Mouse (Mus musculus): Measurements from ENCODE around the gene 4930555G01Rik. TPM values are rescaled to one million over a fixed set of nuclear protein-coding genes. Genes with fewer than 3 reads are reported as not detected.
"Not testable (repeated sequence)": the region's sequence is repeated elsewhere in the genome, so short reads cannot be mapped to it uniquely, and the experiment has no call there.

4930555G01Rik gene
- polyA plus RNA-seq (2016; fragmentation: Nextera tagmentation; extraction: Ambion mirVana), result not detected in 2 replicates

GRCm38 (mm10) chr14:5050329-5050728 is at the start of gene 4930555G01Rik:
TSS of gene 4930555G01Rik (plus strand) at chr14:5050629.
- not testable (repeated sequence) for ATAC-seq (ENCODE audit: insufficient number of reproducible peaks, insufficient read depth, low FRiP score, low TSS enrichment); H3K9ac ChIP-seq; H3K9me3 ChIP-seq; H3K36me3 ChIP-seq; H3K27ac ChIP-seq; H3K4me2 ChIP-seq (replicated peaks); H3K27me3 ChIP-seq; H3K4me3 ChIP-seq; H3K4me1 ChIP-seq
- WGBS, result no CpG with 5 or more reads among the region's 3 CpGs

DNA sequence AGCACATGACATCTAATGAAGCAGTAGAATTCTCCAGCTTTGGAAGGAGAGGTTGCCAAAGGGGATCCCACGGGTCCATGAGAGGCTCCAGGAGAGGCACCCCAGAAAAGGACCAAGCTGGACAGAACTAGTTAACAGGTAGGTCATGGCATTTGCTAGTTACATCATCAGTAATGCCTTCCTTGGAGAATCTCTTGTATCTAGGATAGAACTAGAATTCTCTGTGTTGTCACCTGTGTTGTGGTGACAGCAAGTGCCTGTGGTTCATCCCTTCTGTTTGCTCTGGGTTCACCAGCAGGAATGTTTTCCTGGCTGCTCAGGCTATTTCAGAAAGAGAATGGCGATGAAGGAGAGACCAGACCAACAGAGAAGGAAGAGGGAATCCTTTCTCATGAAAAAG is 34.8 kb upstream of the 4930555G01Rik start, which contains the start of gene Gm3298:
Gene Gm3298 (plus strand): TSS at position 301 of the 400 bp plus-strand sequence.
- ATAC-seq (ENCODE audit: insufficient number of reproducible peaks, insufficient read depth, low FRiP score, low TSS enrichment), result not testable (repeated sequence)

DNA sequence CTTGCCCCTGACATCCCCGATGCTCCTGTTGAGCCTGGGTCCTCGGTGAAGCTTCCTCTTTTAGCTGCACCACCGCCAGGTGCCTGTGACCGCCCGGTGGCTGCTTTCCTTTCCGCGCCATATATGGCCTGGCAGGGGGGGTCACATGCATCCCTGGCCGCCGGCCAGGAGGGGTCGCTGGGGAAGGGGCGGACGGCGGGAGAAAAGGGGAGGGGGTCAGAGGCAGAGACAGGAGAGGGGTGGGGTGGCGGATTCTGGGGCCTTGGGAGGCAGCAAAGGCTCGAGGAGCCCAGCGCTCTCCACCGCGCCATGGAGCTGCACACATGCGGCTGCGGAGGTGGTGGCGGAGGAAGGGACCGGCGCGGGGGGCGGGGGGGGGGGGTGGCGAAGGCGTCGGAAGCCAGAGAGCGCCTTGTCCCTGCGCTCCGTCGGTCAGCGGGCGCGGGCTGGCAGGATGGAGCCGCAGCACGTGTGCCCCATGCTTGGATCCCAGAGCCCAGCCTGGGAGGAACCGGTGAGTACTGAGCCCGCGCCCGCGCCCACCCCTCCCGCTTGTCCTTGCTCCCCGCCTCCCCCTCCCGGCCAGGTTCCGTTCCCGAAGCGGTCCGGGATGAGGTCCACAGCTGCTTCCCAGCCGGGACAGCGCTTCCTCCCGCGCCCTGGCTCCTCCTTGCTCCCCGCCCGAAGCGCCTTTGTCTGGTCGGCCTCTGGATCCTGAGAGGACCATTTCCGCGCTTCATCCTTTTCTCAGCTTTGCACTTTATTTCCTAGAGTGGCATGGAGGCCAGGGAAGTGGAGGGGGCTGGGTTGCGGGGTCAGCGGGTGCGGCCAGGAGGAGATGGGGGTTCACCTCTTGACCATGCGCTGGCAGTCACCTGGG is 20.4 kb downstream of the 4930555G01Rik start, which contains the start of gene Gm8281:
Gene Gm8281 (plus strand): TSS at position 430 of the 880 bp plus-strand sequence.
- H3K9ac ChIP-seq, result peak within 1 kb of the TSS; percentile 55
- not testable (repeated sequence) for H3K36me3 ChIP-seq; H3K27ac ChIP-seq; H3K9me3 ChIP-seq; H3K4me1 ChIP-seq; ATAC-seq (ENCODE audit: insufficient number of reproducible peaks, insufficient read depth, low FRiP score, low TSS enrichment); H3K27me3 ChIP-seq
- 5% methylated on average over 29 of the region's 63 CpGs for WGBS
- peak within 1 kb of the TSS; percentile 44 for H3K4me3 ChIP-seq
- peak within 1 kb of the TSS; percentile 62 for H3K4me2 ChIP-seq (replicated peaks)

More for the DNA sequence above, 34.8 kb upstream of the 4930555G01Rik start, which contains the start of gene Gm3298:
- H3K27ac ChIP-seq; H3K27me3 ChIP-seq; H3K4me1 ChIP-seq; H3K36me3 ChIP-seq; H3K9me3 ChIP-seq; H3K4me2 ChIP-seq (replicated peaks); H3K9ac ChIP-seq; H3K4me3 ChIP-seq: not testable (repeated sequence)
- WGBS, result 79% methylated on average over 1 of the region's 2 CpGs

Other genes starting within 250 kb of the 4930555G01Rik start
- not detected in 2 replicates for gene Gm3269, start 212.5 kb upstream of the 4930555G01Rik start, polyA plus RNA-seq (2016; fragmentation: Nextera tagmentation; extraction: Ambion mirVana)
- 1.00 and 1.2 TPM in 2 replicates for gene Gm3264, start 195.1 kb upstream of the 4930555G01Rik start, polyA plus RNA-seq (2016; fragmentation: Nextera tagmentation; extraction: Ambion mirVana)
- not detected in 2 replicates for gene Gm3278, start 158.2 kb upstream of the 4930555G01Rik start, polyA plus RNA-seq (2016; fragmentation: Nextera tagmentation; extraction: Ambion mirVana)
- gene Gm8297, start 66.7 kb upstream of the 4930555G01Rik start, polyA plus RNA-seq (2016; fragmentation: Nextera tagmentation; extraction: Ambion mirVana), result not detected in 2 replicates
- not detected in 2 replicates for gene Gm3298, start 34.7 kb upstream of the 4930555G01Rik start, polyA plus RNA-seq (2016; fragmentation: Nextera tagmentation; extraction: Ambion mirVana)
- 1.6 and 1.8 TPM in 2 replicates for gene Gm8281, start 20.4 kb downstream of the 4930555G01Rik start, polyA plus RNA-seq (2016; fragmentation: Nextera tagmentation; extraction: Ambion mirVana)
- gene Gm8279, start 80.9 kb downstream of the 4930555G01Rik start, polyA plus RNA-seq (2016; fragmentation: Nextera tagmentation; extraction: Ambion mirVana), result not detected in 2 replicates
- gene Gm3317, start 113.9 kb downstream of the 4930555G01Rik start, polyA plus RNA-seq (2016; fragmentation: Nextera tagmentation; extraction: Ambion mirVana), result not detected in 2 replicates
- not detected in 2 replicates for gene Gm8271, start 135.2 kb downstream of the 4930555G01Rik start, polyA plus RNA-seq (2016; fragmentation: Nextera tagmentation; extraction: Ambion mirVana)
- not detected in 2 replicates for gene Gm3526, start 210.0 kb downstream of the 4930555G01Rik start, polyA plus RNA-seq (2016; fragmentation: Nextera tagmentation; extraction: Ambion mirVana)